Mouse (Mus musculus) ovary, postnatal 14 days (tissue): ENCODE results near the gene Zzef1.

Experiments
- DNase-seq: peaks from one replicate; pipeline ENCODE4 v3.0.0; 2022; ENCODE audit warnings: low spot score

The Zzef1 gene

DNA sequence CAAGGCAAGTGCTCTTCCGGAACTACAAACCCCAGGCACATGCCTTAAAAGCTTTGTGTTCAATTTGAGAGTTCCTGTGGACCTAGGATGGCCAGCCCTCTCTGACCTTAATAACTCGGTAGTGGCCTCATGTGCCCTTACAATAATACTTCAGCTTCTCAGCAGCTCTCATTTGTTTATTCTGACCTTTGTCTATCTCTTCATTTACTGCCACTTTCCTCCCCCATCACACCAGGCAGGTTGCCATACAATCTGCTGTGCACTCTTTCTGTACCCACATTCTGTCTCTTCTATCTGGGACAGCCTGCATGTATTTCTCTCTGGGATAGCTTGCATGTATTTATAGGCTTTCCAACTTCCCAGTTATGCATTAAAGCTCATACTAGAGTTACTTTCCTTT lies 10.5 kb downstream of the Zzef1 start:
- DNase-seq = no peak

DNA sequence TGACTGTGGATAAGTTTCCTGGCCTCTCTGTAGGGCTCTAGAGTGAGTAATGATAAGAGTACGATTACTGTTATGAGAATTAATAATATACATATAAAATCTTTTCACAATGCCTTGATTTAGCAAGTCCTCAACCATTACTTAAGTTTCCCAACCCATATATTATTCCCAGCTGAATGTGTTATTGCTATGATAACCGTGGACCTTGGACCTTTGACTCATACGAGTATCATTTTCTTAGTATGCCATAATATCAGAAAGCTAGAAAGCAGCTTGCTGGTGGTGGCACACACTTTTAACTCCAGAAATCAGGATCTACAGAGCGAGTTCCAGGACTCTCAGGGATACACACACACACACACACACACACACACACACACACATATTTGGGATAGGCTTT lies 12.0 kb downstream of the Zzef1 start:
- DNase-seq = no peak

DNA sequence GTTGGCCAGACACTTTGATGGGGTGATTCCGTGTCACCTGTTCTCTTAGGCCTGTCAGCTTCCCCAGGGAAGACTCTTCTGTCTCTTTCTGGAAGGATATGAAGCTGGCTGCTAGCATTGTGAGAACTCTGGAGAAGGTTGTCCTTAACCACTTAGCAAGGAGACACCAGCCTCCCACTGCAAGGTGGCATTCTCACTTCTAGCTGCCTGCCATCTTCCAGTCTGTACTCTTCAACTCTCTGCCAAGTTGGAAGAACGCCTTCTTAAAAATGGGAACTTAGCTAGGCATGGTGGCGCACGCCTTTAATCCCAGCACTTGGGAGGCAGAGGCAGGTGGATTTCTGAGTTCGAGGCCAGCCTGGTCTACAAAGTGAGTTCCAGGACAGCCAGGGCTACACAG lies 17.7 kb downstream of the Zzef1 start:
- no peak for DNase-seq

DNA sequence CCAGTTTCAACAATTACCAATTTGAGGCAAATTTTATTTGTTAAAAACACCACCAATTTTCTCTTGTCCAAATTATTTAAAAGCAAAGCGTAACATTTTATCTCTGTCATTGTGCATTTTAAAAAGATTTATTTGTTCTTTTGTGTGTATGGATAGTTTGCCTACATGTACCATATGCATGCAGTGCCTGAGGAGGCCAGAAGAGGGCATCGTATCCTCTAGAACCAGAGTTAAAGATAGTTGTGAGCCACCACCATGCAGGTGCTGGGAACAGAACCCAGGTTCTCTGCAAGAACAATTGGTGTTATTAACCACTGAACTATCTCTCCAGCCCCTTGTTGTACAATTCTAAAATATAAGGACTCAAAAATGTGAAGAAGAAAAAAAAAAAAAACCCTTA lies 18.2 kb downstream of the Zzef1 start:
- no peak for DNase-seq

DNA sequence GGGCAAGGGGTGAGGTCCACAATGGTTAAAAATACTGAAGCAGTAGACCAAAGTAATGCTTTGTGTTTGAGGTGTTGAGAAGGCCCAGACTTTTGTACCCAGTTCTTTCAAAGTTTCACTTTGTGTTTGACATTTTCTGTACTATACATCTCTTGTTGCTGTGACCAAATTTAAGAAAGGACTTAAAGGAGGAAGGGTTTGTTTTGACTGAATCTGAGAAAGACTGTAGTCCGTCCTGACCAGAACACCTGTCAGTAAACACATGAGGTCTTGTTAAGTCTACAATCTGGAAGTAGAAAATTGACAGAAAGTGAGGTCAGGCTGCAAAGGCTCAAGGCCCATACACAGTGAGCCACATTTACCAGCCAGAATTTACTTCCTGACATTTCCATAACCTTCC lies 20.8 kb downstream of the Zzef1 start:
- DNase-seq = no peak

DNA sequence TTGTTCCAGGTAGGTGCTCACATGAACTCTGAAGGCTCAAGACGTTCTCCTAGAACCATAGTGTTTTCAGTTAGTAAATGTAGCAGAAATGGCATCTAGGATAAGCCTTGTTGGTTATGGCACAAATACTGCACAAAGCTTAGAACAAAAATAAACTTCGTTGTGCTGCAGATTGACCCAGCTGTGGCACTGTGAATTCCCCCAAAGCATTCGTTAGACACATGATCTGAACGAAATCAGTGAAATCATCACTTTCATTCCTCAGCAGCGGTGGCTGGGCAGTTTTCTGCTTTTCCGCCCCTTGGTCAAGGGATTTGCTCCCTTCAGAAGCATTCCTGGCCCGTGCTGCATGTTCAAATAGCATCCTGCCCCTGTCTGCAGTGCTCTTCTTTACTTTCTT lies 22.0 kb downstream of the Zzef1 start:
- no peak for DNase-seq

DNA sequence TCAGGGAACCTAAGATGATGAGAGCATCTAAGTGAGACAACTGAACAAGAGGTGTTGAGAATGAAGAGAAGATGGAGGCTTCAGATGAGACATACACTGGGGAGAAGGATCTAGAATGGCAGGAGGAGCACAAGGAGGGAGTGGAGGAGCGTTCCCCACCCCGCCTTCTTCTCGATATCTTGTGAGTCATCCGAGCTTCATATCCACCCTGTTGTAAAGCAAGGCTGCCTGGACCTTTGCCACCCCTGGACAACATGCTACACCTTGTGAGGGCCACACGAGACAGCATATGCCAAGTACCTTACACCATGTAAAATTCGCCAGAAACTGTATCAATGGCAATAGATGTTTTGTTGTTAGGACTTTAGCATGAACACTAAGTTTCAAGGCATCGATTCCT lies 25.0 kb downstream of the Zzef1 start:
- no peak for DNase-seq

DNA sequence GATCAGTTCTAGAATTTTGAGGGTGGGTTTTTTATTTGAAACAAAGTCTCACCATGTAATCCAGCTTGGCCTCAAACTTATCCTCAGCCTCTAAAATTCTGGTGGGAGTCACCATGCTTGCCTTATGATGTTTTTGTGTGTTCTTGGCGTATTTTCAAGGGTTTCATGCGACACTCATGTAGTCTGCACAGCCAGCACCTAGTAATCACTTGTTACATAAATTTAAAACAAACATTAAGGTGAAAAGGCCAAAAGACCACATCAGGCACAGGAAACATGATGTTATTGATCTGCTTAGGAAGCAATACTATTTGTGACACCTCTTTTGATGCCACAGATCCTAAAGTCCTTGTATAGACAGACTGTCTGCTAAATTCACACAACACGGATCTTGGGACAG lies 33.8 kb downstream of the Zzef1 start:
- DNase-seq = no peak

DNA sequence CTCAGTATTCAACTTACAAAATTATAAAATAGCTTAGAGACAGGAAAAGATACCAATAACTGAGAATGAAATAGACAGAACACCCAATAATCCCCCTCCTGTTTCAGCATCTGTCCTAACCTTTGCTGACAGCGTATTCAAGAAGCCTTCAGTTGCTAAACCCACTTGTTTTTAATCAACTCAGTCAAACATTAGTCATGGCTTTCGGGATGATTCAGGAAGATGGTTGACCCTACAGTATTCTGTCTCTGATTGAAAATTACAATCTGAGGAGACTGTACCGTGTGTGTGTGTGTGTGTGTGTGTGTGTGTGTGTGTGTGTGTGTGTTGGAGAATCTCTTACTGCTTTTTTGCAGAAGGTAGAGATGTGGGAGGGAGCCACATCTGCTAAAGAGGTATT lies 46.7 kb downstream of the Zzef1 start:
- DNase-seq = no peak

DNA sequence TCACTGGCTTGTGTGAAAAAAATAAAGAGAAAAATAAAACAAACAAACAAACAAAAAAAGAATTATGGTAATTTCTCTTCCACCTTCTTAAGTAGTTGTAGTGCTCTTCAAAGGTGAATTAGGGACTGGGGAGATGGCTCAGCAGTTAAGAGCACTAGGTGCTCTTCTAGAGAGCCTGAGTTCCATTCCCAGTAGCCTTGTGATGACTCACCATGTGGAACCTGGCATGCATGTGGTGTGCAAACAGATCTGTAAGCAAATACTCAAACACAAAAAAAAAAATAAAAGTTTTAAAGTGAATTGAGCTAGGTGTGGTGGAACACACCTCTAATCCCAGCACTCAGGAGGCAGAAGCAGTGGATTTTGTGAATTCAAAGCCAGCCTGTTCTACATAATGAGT lies 47.5 kb downstream of the Zzef1 start:
- DNase-seq = no peak

DNA sequence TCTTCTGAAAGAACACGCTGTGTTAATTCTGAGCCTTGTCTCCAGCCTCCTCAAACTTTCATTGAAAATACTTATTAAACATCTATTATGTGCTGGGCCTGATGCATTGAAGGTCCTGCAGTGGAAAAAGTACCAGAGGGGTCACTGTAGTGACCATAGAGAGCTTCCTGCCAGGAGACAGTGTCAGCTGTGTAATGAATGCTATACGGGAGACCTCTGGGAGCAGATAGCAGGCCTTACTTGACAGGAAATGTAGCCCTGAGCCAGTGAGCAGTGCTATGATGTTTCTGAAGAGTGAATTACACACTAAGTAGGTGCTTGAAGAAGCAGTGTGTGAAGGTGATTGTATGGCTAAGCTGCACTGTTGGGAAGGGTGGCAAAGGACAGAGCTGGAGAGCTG lies 49.5 kb downstream of the Zzef1 start:
- DNase-seq = no peak

DNA sequence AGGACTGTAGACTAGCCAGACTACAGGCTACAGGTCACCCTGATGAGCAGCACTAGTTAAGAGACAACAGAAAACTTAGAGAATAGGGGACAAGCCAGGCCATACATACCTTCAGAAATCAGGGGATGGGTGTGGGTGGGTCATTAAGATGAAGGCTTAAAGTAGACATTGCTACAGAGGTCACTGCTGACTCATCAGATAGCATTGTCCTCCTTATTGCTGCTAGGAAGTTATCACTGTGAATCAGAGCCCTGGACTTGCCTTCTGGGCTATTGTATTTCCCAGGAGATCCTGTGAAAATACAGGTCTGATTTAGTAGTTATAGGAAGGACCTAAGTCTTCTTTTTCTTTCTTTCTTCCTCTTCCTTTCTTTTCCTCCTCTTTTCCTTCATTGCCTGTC lies 50.7 kb downstream of the Zzef1 start:
- no peak for DNase-seq

DNA sequence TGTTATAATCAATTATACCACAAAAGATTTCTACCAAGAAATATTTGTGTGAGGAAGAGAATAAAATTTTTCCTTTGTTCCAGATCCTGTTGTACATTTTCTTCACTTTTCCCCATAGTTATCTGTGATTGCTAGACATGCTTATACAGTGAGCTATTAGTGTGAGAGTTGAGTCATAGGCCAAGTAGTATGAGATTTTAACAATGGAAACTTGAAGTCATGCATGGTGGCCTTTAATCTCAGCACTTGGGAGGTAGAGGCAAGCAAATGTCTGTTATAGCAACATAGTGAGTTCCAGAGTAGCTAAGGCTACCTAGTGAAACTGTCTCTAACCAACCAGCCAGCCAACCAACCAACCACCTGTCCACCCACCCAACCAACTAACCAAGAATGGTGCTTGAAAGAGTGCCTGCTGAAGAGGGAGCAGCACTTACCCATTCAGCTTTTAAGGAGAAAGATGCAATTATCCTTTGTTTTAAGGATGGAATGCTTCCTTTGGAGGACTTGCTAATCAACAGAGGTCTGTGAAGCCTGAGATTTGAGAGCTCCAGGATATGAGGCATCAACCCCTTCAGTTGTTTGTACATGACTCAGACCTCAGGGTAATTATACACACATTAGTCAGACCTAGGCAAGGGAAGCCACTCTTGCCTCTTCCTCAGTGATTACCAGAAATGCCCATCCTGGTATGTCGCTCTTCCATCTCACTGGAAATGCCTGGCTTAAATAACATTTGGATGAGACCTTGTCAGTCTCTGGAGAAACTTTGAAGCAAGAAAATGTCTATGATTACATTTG lies 52.0 kb downstream of the Zzef1 start:
- DNase-seq = no peak

DNA sequence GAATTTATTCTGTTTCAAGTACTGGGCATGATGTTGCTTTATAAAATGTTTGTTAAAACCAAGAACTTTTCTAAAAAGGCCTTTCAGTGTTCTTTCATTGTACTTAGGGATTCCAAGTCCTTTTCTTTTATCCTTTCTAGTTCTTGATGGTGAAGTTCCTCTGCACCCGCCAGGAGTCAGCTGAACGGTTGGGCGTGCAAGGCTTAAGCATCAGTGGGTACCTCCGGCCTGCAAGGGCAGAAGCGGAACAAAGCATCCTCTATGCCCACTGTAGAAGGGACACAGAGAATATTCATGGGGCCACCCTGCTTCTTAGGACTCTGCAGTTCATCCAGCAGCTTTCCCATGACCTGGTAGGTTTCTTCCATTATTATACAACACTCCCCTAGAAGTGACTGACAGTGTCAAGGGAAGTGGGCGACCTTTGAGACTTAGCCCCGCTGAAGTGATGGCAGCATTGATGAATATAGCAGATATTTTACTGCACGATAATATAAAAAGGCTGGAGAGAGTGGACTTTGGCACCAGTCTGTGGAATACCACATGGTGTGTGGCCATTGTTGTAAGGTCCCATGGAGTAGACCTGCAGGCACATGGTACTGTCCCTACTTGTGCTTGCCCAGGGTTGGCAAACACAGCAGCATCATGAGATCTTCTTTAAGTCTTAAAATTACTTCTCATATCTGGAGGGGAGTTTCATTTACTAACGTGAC lies 54.5 kb downstream of the Zzef1 start:
- DNase-seq = no peak

DNA sequence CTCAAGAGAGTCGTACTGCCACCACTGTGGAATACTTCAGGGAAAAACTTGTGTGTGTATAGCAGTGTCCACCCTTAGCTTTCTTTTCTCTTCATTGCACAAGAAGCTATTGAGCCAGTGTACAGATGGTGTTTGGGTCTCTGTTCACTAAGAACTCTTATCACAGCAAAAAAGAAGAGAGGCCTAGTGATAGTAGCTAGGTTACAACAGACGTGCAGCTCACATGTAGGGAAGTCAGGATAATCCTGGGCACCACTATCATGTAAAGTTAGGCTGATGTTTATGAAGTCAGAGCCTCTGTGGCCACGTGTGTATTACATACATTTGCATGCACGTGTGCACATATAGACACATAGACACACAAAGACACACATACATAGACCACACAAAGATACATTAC lies 55.2 kb downstream of the Zzef1 start:
- DNase-seq = no peak

DNA sequence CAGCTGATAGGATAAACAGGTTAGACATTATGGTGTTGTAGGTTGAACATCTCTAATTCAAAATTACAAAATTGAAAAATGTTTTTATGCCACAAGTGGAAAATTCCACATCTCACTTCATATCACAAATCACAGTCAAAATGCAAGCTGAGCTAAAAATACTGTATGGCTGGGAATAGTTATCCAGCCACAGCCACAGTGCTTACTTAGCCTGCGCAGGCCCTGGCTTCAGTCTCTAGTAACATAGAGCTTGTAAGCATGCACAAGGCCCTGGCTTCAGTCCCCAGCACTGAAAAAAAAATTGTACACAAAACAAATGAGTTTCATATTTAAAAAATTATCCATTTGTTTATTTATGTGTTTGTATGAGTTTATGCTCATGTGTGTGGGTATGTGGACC lies 56.1 kb downstream of the Zzef1 start:
- no peak for DNase-seq

DNA sequence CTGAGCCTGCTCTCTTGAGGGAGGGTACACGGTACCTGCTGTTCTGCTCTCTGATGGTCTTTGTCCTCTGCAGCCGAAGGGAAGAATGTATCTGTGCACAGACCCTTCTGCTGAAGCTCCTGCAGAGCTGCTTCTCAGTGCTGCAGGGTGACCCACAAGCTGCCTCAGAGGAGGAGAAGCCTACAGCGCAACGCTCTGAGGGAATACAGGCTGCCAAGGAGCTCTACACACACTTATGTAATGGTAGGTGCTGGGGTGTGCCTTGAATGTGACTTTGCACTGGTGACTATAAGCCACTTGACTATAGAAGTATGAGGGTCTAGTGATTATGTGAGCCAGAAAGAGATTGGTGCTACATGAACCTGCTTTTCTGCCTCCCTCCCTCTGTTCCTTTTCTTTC lies 57.1 kb downstream of the Zzef1 start:
- DNase-seq = no peak

DNA sequence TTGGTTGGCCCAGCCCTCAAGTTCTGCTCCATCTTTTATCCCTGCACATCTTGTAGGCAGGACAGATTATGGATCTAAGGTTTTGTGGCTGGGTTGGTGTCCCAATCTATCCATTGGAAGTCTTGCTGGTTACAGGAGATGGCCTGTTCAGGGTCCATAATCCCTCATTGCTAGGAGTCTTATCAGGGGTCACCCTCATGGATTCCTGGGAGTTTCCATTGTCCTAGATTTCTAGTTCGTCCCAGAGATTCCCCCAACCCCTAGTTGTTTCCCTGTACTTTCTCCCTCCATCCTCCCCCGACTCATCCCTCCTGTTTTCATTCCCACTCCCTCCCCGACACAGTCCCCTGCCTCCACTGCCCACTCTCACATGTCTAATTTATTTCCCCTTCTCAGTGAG lies 58.2 kb downstream of the Zzef1 start:
- DNase-seq = no peak

DNA sequence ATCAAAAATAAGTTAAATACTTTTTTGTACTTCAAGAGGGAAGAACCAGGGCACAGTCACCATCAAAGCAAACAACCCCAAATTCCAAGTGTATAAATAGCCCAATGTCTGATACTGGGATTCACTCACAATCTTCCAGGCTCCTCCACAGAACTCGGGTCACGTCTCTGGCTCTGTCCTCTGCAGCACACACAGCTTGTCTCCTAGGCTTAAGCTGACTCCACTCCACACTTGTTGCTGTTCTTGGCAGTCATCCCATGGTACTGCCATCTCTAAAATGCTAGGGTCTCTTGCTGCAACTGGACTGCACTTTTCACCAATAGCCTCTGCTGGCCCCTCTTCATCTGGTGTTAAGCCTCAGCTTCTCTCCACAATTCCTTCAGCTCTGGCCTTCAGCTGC lies 60.7 kb downstream of the Zzef1 start:
- DNase-seq = no peak

DNA sequence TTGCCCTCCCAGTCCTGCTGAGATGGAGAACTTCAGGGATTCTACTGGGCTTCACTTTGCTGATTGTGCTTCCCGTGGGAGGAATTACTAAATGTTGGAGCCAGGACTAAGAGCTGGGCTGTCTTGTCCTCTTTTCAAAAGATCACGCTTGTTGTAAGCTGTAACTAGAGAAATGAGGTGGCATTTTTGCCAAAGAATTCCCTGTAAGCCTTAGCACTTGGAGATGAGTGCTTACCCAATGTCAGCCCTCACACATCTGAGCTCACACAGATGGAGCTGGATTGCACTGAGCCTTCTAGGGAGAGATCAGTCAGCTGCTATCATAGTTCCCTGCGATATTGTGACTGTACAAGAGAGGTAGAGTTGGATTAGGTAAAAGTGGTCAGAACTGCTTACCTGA lies 65.2 kb downstream of the Zzef1 start:
- no peak for DNase-seq

DNA sequence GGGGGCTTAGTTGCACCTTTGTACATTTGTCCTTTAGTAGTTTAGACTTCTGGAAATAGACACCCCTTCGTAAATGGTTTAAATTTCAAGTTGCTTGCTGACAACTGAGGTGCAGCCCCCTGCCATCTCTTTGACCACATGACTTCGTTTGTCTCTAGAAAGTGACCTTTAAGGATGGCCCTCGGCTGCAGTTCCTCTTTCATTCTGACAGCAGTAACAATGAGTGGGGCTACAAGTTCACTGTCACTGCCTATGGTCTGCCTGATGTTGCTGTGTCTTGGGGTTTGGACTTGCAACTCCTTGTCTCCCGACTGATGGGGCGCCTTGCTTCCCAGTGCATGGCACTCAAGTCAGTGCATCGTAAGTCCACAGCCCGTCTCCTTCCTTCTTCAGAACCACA lies 70.4 kb downstream of the Zzef1 start:
- DNase-seq = no peak

DNA sequence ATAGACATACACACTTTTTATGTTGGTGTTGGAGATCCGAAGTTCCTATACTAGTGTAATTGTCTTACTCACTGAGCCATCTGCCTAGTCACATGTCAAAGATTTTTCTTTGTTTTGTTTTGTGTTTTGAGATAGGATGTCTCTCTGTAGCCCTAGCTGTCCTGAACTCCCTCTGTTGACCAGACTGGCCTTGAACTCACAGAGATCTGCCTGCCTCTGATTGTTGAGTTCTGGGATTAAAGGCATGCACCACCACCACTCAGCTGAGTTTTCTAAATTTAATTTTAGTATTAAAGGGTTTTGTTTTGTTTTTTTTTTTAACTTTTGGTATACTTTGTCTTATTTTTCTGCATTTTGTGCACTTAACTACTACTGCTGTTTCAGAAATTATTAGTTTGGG lies 76.0 kb downstream of the Zzef1 start:
- no peak for DNase-seq

DNA sequence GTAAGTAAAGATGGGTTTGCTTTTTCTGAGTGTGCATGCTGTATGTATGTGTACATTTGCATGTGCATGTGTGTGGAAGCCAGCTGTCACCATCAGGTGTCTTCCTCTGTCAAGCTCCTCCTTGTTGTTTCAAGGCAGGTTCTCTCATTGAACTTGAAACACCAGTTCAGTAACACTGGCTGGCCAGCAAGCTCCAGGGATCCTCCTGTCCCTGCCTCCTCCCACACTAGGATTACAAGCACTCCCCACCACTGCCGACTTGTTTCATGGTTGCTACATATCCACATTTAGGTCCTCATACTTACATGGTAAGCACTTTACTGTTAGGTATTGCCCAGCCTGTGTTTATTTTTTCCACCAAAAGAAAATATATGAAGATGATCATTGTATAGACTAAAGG lies 96.6 kb downstream of the Zzef1 start:
- DNase-seq = no peak

DNA sequence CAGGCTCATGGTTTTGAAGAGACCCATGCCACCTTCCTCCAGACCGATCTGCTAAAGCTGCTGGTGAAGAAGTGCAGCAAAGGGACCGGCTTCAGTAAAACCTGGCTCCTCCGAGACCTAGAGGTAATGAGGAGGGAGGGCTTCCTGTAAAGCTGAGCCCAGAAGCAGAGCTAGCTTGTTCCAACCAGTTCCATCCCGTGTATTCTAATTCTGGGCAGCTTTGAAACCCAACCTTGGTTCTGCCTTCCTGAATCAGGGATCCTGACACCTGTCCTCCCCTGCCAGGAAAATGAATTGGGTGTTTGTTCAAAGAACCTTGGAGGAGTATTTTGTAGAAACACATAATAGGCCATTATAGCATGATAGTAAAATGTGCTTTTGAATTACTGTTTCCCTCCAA lies 112.4 kb downstream of the Zzef1 start:
- no peak for DNase-seq
